Mouse (Mus musculus): ENCODE data around the gene Gm8220. TPM values are rescaled to one million over a fixed set of nuclear protein-coding genes. Genes with fewer than 3 reads are reported as not detected.
"Not testable (repeated sequence)": the region's sequence is repeated elsewhere in the genome, so short reads cannot be mapped to it uniquely, and the experiment has no call there.

The Gm8220 gene
- polyA plus RNA-seq (2015; fragmentation: Nextera tagmentation; extraction: Ambion mirVana): not detected in 2 replicates

DNA sequence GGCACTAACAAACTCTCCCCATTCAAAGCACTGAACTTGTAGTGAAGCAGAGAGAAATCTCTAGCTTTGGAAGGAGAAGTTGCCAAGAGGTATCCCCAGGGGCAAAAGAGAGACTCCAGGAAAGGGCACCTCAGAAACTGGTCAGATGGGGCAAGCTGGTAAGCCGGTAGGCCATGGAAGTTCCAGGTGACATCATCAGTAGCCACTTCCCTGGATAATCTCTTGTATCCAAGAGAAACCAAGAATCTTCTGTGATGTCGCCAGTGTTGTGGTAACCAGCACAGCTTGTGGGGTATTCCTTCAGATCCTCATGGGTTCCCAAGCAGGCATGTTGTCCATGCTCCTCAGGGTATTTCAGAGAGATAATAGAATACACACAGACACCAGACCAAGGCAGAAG, at the start of gene Gm8220:
Gene Gm8220, plus strand, starts transcription at position 301 of the 400 bp plus-strand sequence.
- not testable (repeated sequence) for H3K27ac ChIP-seq; H3K9me3 ChIP-seq; H3K4me1 ChIP-seq; H3K4me3 ChIP-seq (replicated peaks); H3K4me2 ChIP-seq; H3K27me3 ChIP-seq (replicated peaks); H3K9ac ChIP-seq; H3K36me3 ChIP-seq; ATAC-seq (ENCODE audit: insufficient read depth, low FRiP score, low read depth)
- 92% methylated on average over 2 of the region's 2 CpGs for WGBS

DNA sequence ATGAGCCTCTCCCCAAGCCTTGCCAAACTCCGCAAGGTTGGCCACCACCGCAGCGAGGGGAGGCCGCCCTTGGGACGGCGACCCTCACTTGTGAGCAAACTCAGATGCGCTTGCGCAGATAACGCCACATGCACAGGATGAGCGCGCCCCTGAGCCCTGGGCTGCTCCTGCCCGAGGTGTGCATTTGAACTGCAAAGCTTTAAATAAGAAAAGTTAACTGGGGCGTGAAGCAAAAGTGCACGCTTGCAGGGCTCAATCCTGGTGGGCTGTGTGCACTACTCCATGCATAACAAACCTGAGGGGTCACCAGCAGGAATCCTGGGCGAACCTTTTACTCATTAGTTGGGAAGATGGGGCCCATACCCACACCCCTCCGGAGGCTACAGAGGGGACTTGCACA, 37.3 kb upstream of the Gm8220 start:
- no peak for ATAC-seq (ENCODE audit: insufficient read depth, low FRiP score, low read depth)
- Histone ChIP-seq H3K4me2 (no peak overlapping the region), H3K9me3 (no peaks in the 10 kb centered on the region), H3K9ac (no peak overlapping the region), H3K27ac (no peak overlapping the region), H3K27me3 (replicated peaks) (no peaks in the 10 kb centered on the region), H3K36me3 (no peaks in the 10 kb centered on the region), H3K4me3 (replicated peaks) (no peak overlapping the region), H3K4me1 (no peaks in the 10 kb centered on the region)
- WGBS: 89% methylated on average over 16 of the region's 16 CpGs

DNA sequence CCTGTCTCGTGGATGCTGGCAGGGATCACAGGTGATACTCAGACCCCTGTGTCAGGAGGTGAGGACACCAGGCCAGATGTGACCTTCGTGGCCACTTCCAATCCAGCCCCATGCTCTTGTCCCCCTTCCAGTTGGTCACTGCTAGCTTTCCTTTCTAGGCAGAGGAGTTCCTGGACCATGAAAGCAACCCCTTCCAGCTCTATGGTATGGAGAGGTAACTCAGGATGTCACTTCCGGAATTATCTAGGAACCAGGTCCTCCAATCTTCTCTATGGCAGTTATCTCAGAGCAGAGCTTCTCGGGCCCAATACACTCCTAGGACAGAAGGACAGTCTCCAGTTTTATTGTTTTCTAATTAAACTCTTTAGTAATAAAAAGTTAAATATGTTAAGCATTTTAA, 26.7 kb downstream of the Gm8220 start:
- not testable (repeated sequence) for H3K36me3 ChIP-seq; H3K27me3 ChIP-seq (replicated peaks); H3K9ac ChIP-seq; H3K4me3 ChIP-seq (replicated peaks); H3K27ac ChIP-seq; H3K4me1 ChIP-seq; ATAC-seq (ENCODE audit: insufficient read depth, low FRiP score, low read depth); H3K9me3 ChIP-seq; H3K4me2 ChIP-seq
- WGBS: 83% methylated on average over 4 of the region's 4 CpGs

DNA sequence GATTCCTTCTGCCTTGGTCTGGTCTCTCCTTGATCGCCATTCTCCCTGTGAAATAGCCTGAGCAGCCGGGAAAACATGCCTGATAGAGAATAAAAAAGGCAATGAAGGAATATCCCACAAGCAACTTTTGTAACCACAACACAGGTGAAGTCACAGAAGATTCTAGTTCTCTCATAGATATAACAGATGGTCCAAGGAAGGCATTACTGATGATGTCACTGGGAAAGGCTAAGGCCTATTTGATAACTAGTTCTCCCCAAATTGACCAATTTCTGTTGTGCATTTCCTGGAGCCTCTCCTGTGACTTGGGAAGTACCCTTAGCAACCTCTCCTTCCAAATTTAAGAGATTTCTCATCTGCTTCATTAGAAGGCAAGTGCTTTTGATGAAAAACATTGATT, 53.1 kb downstream of the Gm8220 start, which contains the start of gene Gm5930:
Gene Gm5930, minus strand, starts transcription at position 101 of the 400 bp plus-strand sequence.
- not testable (repeated sequence) for H3K4me2 ChIP-seq; H3K9me3 ChIP-seq; H3K4me3 ChIP-seq (replicated peaks); H3K9ac ChIP-seq; H3K4me1 ChIP-seq; H3K27me3 ChIP-seq (replicated peaks); ATAC-seq (ENCODE audit: insufficient read depth, low FRiP score, low read depth); H3K27ac ChIP-seq; H3K36me3 ChIP-seq
- no CpG with 5 or more reads among the region's 2 CpGs for WGBS

Other genes starting within 250 kb of the Gm8220 start
- gene Ear2, start 182.9 kb upstream of the Gm8220 start, polyA plus RNA-seq (2015; fragmentation: Nextera tagmentation; extraction: Ambion mirVana): 1.5 and 2.1 TPM in 2 replicates
- gene Gm3327, start 161.7 kb upstream of the Gm8220 start, polyA plus RNA-seq (2015; fragmentation: Nextera tagmentation; extraction: Ambion mirVana): not detected in 2 replicates
- not detected in 2 replicates for gene Gm8212, start 87.9 kb upstream of the Gm8220 start, polyA plus RNA-seq (2015; fragmentation: Nextera tagmentation; extraction: Ambion mirVana)
- gene 4930503E14Rik, start 72.3 kb upstream of the Gm8220 start, polyA plus RNA-seq (2015; fragmentation: Nextera tagmentation; extraction: Ambion mirVana): not detected in 2 replicates
- not detected in 2 replicates for gene Gm5930, start 53.0 kb downstream of the Gm8220 start, polyA plus RNA-seq (2015; fragmentation: Nextera tagmentation; extraction: Ambion mirVana)
- gene Gm8229, start 79.8 kb downstream of the Gm8220 start, polyA plus RNA-seq (2015; fragmentation: Nextera tagmentation; extraction: Ambion mirVana): not detected in 2 replicates
- gene Gm3371, start 125.1 kb downstream of the Gm8220 start, polyA plus RNA-seq (2015; fragmentation: Nextera tagmentation; extraction: Ambion mirVana): not detected in 2 replicates
- not detected in 2 replicates for gene Gm8232, start 148.1 kb downstream of the Gm8220 start, polyA plus RNA-seq (2015; fragmentation: Nextera tagmentation; extraction: Ambion mirVana)
- gene BC061237, start 206.9 kb downstream of the Gm8220 start, polyA plus RNA-seq (2015; fragmentation: Nextera tagmentation; extraction: Ambion mirVana): not detected in 2 replicates
- not detected in 2 replicates for gene Gm17093, start 232.7 kb downstream of the Gm8220 start, polyA plus RNA-seq (2015; fragmentation: Nextera tagmentation; extraction: Ambion mirVana)